Mouse (Mus musculus) kidney, embryonic 15.5 days (tissue): ENCODE results near the gene Spef2. TPM values are rescaled to one million over a fixed set of nuclear protein-coding genes. Genes with fewer than 3 reads are reported as not detected.

Source experiments
- ATAC-seq: fragments of 200-750 bp; cut with Nextera tagmentation; replicated peaks from 2 replicates; pipeline ENCODE4 v1.8.0; 2017; ENCODE audit warnings: moderate TSS enrichment; ENCODE audit not compliant: low FRiP score
- H3K27ac ChIP-seq: fragments of 300-500 bp; sonication (generic); 2 replicates; pipeline ENCODE4 v1.5.1; 2015; ENCODE audit warnings: mild to moderate bottlenecking, inconsistent platforms
- H3K27me3 ChIP-seq: fragments of 300-500 bp; sonication (generic); 2 replicates; pipeline ENCODE4 v1.6.1; 2015; ENCODE audit warnings: inconsistent platforms
- H3K36me3 ChIP-seq: fragments of 300-500 bp; sonication (generic); 2 replicates; pipeline ENCODE4 v1.6.1; 2015; ENCODE audit warnings: inconsistent platforms
- H3K4me1 ChIP-seq: fragments of 300-500 bp; sonication (generic); 2 replicates; pipeline ENCODE4 v1.6.1; 2015; ENCODE audit warnings: inconsistent platforms
- H3K4me2 ChIP-seq: fragments of 300-500 bp; sonication (generic); 2 replicates; pipeline ENCODE4 v1.6.1; 2015; ENCODE audit warnings: moderate library complexity, mild to moderate bottlenecking, inconsistent platforms
- H3K4me3 ChIP-seq: fragments of 300-500 bp; sonication (generic); replicated peaks from 2 replicates; pipeline ENCODE4 v1.5.1; 2015; ENCODE audit warnings: mild to moderate bottlenecking, inconsistent platforms
- H3K9ac ChIP-seq: fragments of 300-500 bp; sonication (generic); 2 replicates; pipeline ENCODE4 v1.6.1; 2015; ENCODE audit warnings: mild to moderate bottlenecking, inconsistent platforms
- H3K9me3 ChIP-seq: fragments of 300-500 bp; sonication (generic); replicated peaks from 2 replicates; pipeline ENCODE4 v1.6.1; 2016; ENCODE audit warnings: inconsistent platforms
- WGBS: fragments of 180-500 bp; shearing (Covaris S2); methylation state at CpG from one replicate; pipeline ENCODE4 v1.1.7; 2015; ENCODE audit warnings: mixed read lengths; 5-methylcytosine and 5-hydroxymethylcytosine counted together
- polyA plus RNA-seq: library from polyadenylated mRNA; unstranded; fragments of >200 nt; fragmentation: Nextera tagmentation; extraction: Ambion mirVana; gene quantifications from 2 replicates; pipeline ENCODE4 v1.2.1, GENCODE M21; 2015

Spef2 gene
- polyA plus RNA-seq, 1 experiment from 2014 or later: 0.27 TPM

DNA sequence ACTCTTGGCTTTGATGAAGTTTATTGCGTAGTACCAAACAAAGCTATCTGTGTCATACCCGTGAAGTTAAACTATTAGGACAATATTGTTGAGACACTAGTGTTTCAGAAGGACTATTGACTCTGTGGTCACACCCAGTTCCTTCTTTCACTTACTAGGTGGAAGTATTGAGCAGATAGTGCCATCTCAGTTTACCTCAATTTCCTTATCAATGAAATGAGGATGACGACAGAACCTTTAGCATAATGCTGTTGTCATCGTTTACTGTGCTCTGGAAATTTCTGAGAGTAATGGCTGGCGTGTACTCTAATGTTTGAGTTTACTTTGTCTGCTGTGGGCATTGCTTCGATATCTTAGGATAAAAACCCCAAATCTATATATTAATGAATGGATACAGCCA is 117.0 kb downstream of the Spef2 start:
- Histone ChIP-seq H3K9ac (no peak overlapping the region), H3K4me3 (no peak overlapping the region), H3K27me3 (no peaks in the 10 kb centered on the region), H3K27ac (no peak overlapping the region), H3K9me3 (no peaks in the 10 kb centered on the region), H3K36me3 (no peaks in the 10 kb centered on the region), H3K4me1 (no peaks in the 10 kb centered on the region), H3K4me2 (no peak overlapping the region)
- no peak for ATAC-seq
- 93% methylated on average over 6 of the region's 6 CpGs for WGBS

DNA sequence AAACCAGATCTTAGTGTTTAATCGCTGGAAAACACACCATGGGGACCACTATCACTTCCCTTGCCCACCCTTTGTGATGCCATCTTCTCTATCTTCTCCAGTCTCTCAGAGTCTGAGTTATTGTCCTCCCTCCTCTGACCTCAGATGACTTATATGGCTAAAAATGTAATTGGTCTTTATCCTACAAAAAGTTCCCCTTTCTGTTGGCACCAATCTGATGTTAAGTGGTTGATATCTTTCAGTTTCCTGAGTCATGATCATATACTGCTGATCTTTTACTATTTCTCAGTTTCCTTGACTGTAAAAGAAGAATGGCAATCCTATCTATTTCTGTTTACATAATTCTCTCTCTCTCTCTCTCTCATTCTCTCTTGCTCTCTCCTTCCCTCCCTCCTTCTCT is 119.0 kb downstream of the Spef2 start:
- H3K9me3 ChIP-seq: no peaks in the 10 kb centered on the region
- whole genome bisulfite sequencing: 77% methylated on average over 1 of the region's 1 CpGs
- ATAC-seq: no peak
- H3K4me3 ChIP-seq: no peak overlapping the region
- no peak overlapping the region for H3K4me2 ChIP-seq
- H3K27me3 ChIP-seq: no peaks in the 10 kb centered on the region
- no peaks in the 10 kb centered on the region for H3K36me3 ChIP-seq
- H3K27ac ChIP-seq: no peak overlapping the region
- no peaks in the 10 kb centered on the region for H3K4me1 ChIP-seq
- no peak overlapping the region for H3K9ac ChIP-seq

DNA sequence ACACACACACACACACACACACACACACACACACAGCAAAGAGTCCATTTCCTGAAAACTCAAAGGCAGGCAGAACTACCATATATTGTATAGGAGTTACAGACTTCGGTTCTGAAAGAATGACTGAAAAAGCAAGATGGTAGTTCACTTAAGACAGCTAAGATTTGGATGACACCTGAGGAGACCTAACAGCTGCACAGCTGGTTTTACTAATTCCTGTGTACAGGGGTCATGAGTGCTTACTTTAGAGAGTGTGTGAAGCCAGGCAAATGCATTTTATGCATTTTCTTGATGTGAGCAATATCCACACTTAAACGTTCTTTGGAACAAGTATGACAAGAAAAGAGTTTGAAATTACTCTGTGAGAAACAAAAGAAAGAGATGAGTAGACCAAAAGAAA is 124.0 kb downstream of the Spef2 start:
- no peak for ATAC-seq
- 66% methylated on average over 2 of the region's 2 CpGs for WGBS
- no peaks in the 10 kb centered on the region for H3K36me3 ChIP-seq
- H3K27ac ChIP-seq: no peak overlapping the region
- H3K27me3 ChIP-seq: no peaks in the 10 kb centered on the region
- no peaks in the 10 kb centered on the region for H3K9me3 ChIP-seq
- H3K4me3 ChIP-seq: no peak overlapping the region
- no peaks in the 10 kb centered on the region for H3K4me1 ChIP-seq
- H3K4me2 ChIP-seq: no peak overlapping the region
- no peak overlapping the region for H3K9ac ChIP-seq

DNA sequence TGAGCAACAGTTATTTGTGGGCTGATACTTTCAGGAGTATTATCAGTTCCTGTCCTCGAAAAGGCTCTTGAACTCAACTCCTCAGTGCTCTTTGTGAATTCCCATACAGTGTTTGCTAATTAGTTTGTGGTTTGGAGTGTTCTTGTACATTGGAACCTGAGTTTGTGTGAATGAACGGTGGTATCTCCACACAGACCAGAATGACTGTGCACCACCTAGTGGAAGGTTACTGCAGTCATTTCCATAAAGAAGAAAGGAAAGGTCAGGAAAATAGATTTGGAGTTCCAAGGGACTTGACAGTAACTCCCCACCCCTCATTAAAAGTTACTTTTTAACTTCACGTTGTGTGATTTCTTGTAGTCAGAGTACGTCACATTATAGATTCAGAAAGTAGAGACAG is 140.5 kb downstream of the Spef2 start:
- ATAC-seq: no peak
- Histone ChIP-seq H3K9me3 (no peaks in the 10 kb centered on the region), H3K9ac (no peak overlapping the region), H3K36me3 (no peaks in the 10 kb centered on the region), H3K4me2 (no peak overlapping the region), H3K27ac (no peak overlapping the region), H3K27me3 (no peaks in the 10 kb centered on the region), H3K4me3 (no peak overlapping the region), H3K4me1 (no peaks in the 10 kb centered on the region)
- WGBS: 64% methylated on average over 4 of the region's 4 CpGs

- no peaks in the 10 kb centered on the region for H3K36me3 ChIP-seq
- WGBS: 89% methylated on average over 6 of the region's 6 CpGs
Measured at GRCm38 (mm10) chr15:9600088-9600455, 148.6 kb downstream of the Spef2 start.

GRCm38 (mm10) chr15:9599382-9600087 is 149.1 kb downstream of the Spef2 start:
- Histone ChIP-seq H3K4me2 (no peak overlapping the region), H3K4me3 (no peak overlapping the region), H3K36me3 (no peaks in the 10 kb centered on the region), H3K9me3 (no peaks in the 10 kb centered on the region), H3K9ac (no peak overlapping the region), H3K4me1 (no peaks in the 10 kb centered on the region), H3K27me3 (no peaks in the 10 kb centered on the region), H3K27ac (no peak overlapping the region)
- no peak for ATAC-seq
- 78% methylated on average over 12 of the region's 12 CpGs for whole genome bisulfite sequencing

More at GRCm38 (mm10) chr15:9600088-9600455, 148.6 kb downstream of the Spef2 start:
- Histone ChIP-seq H3K4me3 (no peak overlapping the region), H3K27me3 (no peaks in the 10 kb centered on the region), H3K9me3 (no peaks in the 10 kb centered on the region), H3K4me1 (no peaks in the 10 kb centered on the region), H3K9ac (no peak overlapping the region), H3K27ac (no peak overlapping the region), H3K4me2 (no peak overlapping the region)
- no peak for ATAC-seq

DNA sequence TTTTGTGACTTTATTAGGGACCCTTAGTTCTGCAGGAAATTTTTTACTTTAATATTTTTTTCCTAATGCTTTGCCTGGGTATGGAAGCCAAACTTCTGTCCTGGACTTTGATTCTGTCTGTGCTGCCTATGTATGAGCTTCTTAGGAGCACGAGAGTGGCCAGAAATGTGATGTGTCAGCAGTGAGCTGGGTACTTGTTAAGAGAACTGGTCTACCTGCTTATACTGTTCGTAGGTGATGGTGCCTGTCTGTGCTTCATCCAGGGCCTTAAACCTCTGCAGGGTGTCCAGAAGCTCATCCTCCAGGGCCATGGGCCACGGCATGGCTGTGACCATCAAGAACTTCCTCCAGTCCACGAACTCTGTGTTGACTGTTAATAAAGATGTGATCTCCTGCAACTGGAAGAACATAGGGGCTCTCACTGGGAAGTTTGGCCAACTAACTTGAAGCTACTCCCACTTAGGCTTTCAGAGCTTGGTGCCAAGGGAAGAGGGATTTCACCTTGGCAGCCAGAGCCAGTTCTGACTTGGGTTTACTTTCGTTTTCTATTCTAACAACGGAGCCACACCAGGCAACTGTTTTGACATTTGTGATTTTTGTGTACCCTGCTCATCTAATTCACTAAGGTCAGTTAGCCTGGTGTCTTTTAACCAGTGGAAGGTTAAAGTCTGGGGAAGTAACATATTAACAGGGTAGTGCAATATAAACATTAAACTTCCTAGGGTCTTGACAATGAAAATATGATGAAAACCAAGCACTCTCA is 152.2 kb downstream of the Spef2 start:
- Histone ChIP-seq H3K36me3 (no peaks in the 10 kb centered on the region), H3K4me2 (no peak overlapping the region), H3K9me3 (no peaks in the 10 kb centered on the region), H3K9ac (no peak overlapping the region), H3K27ac (no peak overlapping the region), H3K4me3 (no peak overlapping the region), H3K4me1 (no peaks in the 10 kb centered on the region), H3K27me3 (no peaks in the 10 kb centered on the region)
- 84% methylated on average over 6 of the region's 6 CpGs for WGBS
- ATAC-seq: no peak

DNA sequence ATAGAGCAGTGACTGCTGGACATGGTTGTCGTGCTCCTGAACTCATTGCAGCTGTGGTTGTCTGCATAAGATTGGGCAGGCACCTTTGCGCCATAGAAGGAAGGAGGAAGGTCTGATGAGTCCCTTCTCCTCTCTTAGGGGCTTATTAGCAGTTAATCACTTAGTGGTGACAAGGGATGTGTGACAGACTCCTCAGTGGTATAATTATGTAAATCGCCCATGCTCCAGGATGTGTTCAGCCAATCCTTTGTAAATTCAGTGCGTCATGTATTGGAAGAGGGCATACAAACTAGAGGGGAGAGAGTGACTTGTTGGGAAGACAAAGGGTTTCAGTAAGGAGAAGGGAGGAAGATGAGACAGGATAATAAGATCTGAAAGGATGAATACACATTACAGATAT is 158.7 kb downstream of the Spef2 start:
- no peaks in the 10 kb centered on the region for H3K9me3 ChIP-seq
- WGBS: 91% methylated on average over 4 of the region's 4 CpGs
- H3K27me3 ChIP-seq: no peaks in the 10 kb centered on the region
- H3K4me1 ChIP-seq: no peaks in the 10 kb centered on the region
- no peak for ATAC-seq
- H3K4me3 ChIP-seq: no peak overlapping the region
- no peaks in the 10 kb centered on the region for H3K36me3 ChIP-seq
- H3K9ac ChIP-seq: no peak overlapping the region
- no peak overlapping the region for H3K4me2 ChIP-seq
- H3K27ac ChIP-seq: no peak overlapping the region

- Histone ChIP-seq H3K27ac (no peak overlapping the region), H3K4me1 (no peaks in the 10 kb centered on the region), H3K27me3 (no peaks in the 10 kb centered on the region), H3K36me3 (no peaks in the 10 kb centered on the region), H3K9ac (no peak overlapping the region), H3K4me2 (no peak overlapping the region), H3K9me3 (no peaks in the 10 kb centered on the region), H3K4me3 (no peak overlapping the region)
- 73% methylated on average over 11 of the region's 11 CpGs for WGBS
- no peak for ATAC-seq
Measured at GRCm38 (mm10) chr15:9580470-9581280, 168.0 kb downstream of the Spef2 start.

- no peaks in the 10 kb centered on the region for H3K4me1 ChIP-seq
- H3K36me3 ChIP-seq: no peaks in the 10 kb centered on the region
- no peak for ATAC-seq
- H3K9me3 ChIP-seq: no peaks in the 10 kb centered on the region
- 78% methylated on average over 4 of the region's 4 CpGs for WGBS
- no peak overlapping the region for H3K27ac ChIP-seq
- H3K4me2 ChIP-seq: no peak overlapping the region
- no peak overlapping the region for H3K4me3 ChIP-seq
- no peak overlapping the region for H3K9ac ChIP-seq
- H3K27me3 ChIP-seq: no peaks in the 10 kb centered on the region
Measured at GRCm38 (mm10) chr15:9577303-9577702, 171.4 kb downstream of the Spef2 start.

GRCm38 (mm10) chr15:9574796-9575195 is 173.9 kb downstream of the Spef2 start:
- ATAC-seq: no peak
- H3K9ac ChIP-seq: no peak overlapping the region
- H3K36me3 ChIP-seq: no peaks in the 10 kb centered on the region
- no peaks in the 10 kb centered on the region for H3K27me3 ChIP-seq
- no peaks in the 10 kb centered on the region for H3K9me3 ChIP-seq
- H3K4me3 ChIP-seq: no peak overlapping the region
- no peak overlapping the region for H3K4me2 ChIP-seq
- no peak overlapping the region for H3K27ac ChIP-seq
- WGBS: 93% methylated on average over 5 of the region's 5 CpGs
- H3K4me1 ChIP-seq: no peaks in the 10 kb centered on the region

DNA sequence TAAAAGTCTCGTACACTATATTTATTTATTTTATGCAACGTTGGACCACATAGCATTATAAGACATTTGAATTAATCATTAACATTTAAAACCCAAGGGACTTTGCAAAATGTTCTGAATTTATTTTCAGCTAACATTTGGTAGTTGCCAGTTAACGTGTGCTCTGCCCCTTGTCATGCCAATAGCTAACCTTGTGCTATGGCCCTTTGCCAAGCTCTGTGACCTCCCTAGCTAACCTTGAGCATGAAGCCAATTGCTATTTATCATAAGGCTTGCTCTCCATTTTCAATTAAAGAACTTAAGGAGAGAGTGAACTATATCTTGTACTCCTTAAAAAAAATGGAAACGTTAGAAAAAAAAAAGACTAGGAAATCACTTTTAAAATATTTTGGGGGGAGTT is 175.3 kb downstream of the Spef2 start:
- Histone ChIP-seq H3K9me3 (no peaks in the 10 kb centered on the region), H3K4me1 (no peaks in the 10 kb centered on the region), H3K4me2 (no peak overlapping the region), H3K27ac (no peak overlapping the region), H3K36me3 (no peaks in the 10 kb centered on the region), H3K4me3 (no peak overlapping the region), H3K27me3 (no peaks in the 10 kb centered on the region), H3K9ac (no peak overlapping the region)
- WGBS: 62% methylated on average over 4 of the region's 4 CpGs
- no peak for ATAC-seq
